Mouse (Mus musculus): ENCODE results near the gene Slc9a4. TPM values are rescaled to one million over a fixed set of nuclear protein-coding genes. Genes with fewer than 3 reads are reported as not detected.

The Slc9a4 gene
- polyA plus RNA-seq, 1 experiment from 2014 or later: not detected

DNA sequence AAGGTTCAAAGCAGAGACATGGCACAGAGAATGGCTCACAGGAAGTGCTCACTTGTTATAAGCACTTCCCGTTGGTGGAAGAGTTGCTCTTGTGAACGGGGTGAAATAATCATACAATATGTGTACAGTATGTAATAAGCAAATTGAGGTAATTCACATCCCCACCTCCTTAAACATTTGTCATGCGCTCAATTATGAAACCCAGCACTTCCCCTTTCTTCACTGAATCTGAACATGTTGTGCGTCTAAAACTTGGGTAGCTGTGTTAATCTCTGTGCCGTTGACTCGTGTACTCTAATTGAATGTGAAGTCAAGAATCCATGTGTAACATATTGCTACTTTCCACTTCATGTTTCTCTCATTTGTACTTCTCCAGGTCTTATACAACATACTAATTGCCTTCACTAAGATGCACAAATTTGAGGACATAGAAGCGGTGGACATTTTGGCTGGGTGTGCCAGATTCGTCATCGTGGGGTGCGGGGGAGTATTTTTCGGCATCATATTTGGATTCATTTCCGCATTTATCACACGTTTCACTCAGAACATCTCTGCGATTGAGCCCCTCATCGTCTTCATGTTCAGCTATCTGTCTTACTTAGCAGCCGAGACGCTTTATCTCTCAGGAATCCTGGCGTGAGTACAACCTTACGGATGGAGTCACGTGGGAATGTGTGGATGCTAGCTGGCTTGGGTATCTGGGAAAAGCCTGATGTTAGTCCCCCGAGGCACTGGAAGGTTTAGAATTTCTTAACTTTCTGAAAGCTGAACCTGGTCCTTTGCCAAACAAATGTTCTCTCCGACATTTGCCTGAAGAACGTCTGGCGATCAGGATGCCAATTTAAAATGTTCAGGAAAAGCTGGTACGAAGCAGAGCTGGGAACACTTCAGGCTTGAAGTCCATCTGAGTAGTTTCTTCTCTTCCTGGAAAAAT is 20.8 kb downstream of the Slc9a4 start:
- ATAC-seq (ENCODE audit: low FRiP score, low read depth): no peak
- Histone ChIP-seq H3K27ac (replicated peaks) (no peak overlapping the region), H3K9ac (no peak overlapping the region), H3K4me1 (replicated peaks) (no peaks in the 10 kb centered on the region), H3K27me3 (no peaks in the 10 kb centered on the region), H3K9me3 (no peaks in the 10 kb centered on the region), H3K4me2 (no peak overlapping the region), H3K4me3 (no peak overlapping the region), H3K36me3 (no peaks in the 10 kb centered on the region)
- WGBS: 88% methylated on average over 25 of the region's 25 CpGs

DNA sequence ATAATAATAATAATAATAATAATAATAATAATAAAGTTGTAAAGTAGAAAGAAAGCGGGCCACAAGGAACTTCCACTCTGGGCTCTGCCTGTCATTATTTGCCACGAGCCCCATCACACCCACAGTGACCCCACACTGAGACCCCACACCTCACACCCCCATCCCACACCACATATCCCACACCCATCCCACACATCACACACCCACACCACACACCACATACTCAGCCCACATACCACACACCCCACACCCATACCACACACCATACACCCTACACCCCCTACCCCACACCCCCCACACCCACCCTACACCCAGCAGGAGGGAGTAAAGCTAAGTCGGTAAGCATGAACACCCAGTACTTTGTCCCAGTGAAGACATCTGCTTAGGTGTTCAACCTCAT is 21.6 kb downstream of the Slc9a4 start:
- Histone ChIP-seq H3K4me3 (no peak overlapping the region), H3K9ac (no peak overlapping the region), H3K4me2 (no peak overlapping the region), H3K27ac (replicated peaks) (no peak overlapping the region), H3K4me1 (replicated peaks) (no peaks in the 10 kb centered on the region), H3K27me3 (no peaks in the 10 kb centered on the region), H3K9me3 (no peaks in the 10 kb centered on the region), H3K36me3 (no peaks in the 10 kb centered on the region)
- WGBS: 78% methylated on average over 3 of the region's 3 CpGs
- ATAC-seq (ENCODE audit: low FRiP score, low read depth): no peak

DNA sequence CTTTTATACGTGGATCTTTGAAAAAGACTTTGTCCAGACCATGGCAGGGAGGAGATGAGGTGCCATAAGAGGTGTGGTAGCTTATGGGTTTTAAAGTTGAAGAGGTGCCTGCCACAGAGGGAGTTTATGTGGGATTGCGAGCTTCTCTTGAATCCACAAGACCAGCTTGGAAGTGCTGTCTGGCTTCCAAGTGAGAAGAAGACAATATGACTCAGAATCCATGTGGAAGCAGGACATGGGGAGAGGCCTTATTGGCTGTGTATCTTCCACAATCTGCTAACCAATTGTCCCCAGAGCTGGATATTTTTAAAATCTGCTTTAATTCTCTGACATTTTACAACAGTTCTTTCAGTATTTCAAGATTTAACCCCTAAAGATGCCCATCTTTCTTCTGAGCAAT is 33.3 kb downstream of the Slc9a4 start:
- Histone ChIP-seq H3K4me1 (replicated peaks) (no peaks in the 10 kb centered on the region), H3K4me3 (no peak overlapping the region), H3K27me3 (no peaks in the 10 kb centered on the region), H3K36me3 (no peaks in the 10 kb centered on the region), H3K4me2 (no peak overlapping the region), H3K9ac (no peak overlapping the region), H3K9me3 (no peaks in the 10 kb centered on the region), H3K27ac (replicated peaks) (no peak overlapping the region)
- ATAC-seq (ENCODE audit: low FRiP score, low read depth): no peak
- 92% methylated on average over 2 of the region's 2 CpGs for WGBS

DNA sequence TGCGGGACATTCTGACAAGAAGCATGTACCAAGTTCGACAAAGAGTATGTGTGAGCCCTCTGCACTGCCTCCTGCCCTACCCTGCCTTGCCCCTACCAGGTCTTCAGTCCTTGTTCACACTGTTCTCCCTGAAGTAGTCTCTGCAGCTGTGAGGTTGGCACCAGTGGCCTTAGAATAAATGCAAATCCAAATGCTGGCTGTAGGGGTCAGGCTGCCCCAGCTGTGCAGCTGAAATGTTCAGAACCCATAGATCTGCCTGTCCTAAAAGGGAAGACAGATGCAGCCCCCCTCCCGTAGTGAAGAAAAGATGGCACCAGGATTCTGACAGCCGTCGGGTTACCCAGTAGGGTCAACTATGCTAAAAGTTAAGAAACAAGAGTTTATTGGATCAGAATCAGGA is 39.2 kb downstream of the Slc9a4 start:
- H3K4me2 ChIP-seq: no peak overlapping the region
- H3K9ac ChIP-seq: no peak overlapping the region
- ATAC-seq (ENCODE audit: low FRiP score, low read depth): no peak
- H3K27ac ChIP-seq (replicated peaks): no peak overlapping the region
- 76% methylated on average over 5 of the region's 5 CpGs for WGBS
- no peak overlapping the region for H3K4me3 ChIP-seq
- H3K9me3 ChIP-seq: no peaks in the 10 kb centered on the region
- H3K4me1 ChIP-seq (replicated peaks): no peaks in the 10 kb centered on the region
- H3K36me3 ChIP-seq: no peaks in the 10 kb centered on the region
- H3K27me3 ChIP-seq: no peaks in the 10 kb centered on the region

DNA sequence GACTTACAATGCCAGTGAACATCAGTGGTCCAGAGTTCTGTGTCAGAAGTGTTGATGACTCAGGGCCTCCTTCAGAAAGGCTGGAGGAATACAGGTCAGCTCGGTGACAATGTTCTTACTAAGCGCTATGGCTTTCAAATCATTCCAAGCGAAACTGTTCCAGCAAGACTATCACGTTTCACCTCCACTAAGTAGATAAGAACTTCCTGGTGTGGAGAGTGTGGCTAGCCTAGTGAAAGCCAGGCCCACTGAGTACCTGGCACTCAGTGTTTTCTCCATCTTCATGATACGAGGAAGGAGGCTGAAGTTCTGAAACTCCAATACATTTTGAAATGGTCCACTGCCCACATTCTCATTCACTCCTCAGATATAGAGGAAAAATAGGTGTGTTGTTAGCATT is 40.0 kb downstream of the Slc9a4 start:
- Histone ChIP-seq H3K4me1 (replicated peaks) (no peaks in the 10 kb centered on the region), H3K4me3 (no peak overlapping the region), H3K4me2 (no peak overlapping the region), H3K27ac (replicated peaks) (no peak overlapping the region), H3K9ac (no peak overlapping the region), H3K36me3 (no peaks in the 10 kb centered on the region), H3K9me3 (no peaks in the 10 kb centered on the region), H3K27me3 (no peaks in the 10 kb centered on the region)
- 88% methylated on average over 5 of the region's 5 CpGs for WGBS
- no peak for ATAC-seq (ENCODE audit: low FRiP score, low read depth)

DNA sequence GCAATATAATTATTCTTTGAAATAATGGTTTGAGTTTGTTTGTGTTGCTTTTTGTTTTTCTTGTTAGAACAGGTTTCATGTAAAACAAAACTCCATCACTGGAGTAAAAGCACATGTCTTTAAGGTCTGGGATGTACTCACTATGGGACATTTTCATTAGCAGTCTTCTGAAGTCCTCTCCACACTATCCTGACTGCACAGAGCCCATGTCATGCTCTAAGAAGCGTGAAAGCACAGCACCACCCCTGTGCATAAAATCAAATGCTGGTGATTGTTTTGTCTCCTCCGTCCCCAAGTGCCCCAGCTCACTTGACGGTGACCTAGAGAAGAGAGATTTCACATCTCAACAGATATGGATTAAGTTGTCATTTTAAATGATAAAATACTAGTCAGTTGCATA is 45.1 kb downstream of the Slc9a4 start:
- Histone ChIP-seq H3K27ac (replicated peaks) (no peak overlapping the region), H3K27me3 (no peaks in the 10 kb centered on the region), H3K9me3 (no peaks in the 10 kb centered on the region), H3K4me2 (no peak overlapping the region), H3K36me3 (no peaks in the 10 kb centered on the region), H3K9ac (no peak overlapping the region), H3K4me1 (replicated peaks) (no peaks in the 10 kb centered on the region), H3K4me3 (no peak overlapping the region)
- no peak for ATAC-seq (ENCODE audit: low FRiP score, low read depth)
- WGBS: 26% methylated on average over 3 of the region's 3 CpGs

DNA sequence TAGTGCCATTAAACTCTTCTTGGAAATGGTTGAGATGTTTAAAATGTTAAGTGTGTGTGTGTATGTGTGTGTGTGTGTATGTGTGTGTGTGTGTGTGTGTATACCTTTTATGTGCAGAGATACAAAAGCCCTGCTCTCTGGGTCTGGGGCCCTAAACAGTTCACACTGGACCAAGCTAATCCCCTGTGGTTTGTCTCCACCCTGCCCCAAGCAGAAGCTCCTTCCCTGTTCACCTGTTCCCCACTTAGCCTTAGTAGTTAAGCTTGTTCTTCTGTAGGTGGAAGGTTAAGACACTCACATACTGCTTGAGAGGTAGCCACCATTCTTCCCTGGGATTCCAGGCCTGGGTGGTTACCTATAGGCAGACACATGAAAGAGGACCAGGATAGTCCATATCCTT is 47.1 kb downstream of the Slc9a4 start:
- no peak overlapping the region for H3K4me3 ChIP-seq
- no peak overlapping the region for H3K9ac ChIP-seq
- no peaks in the 10 kb centered on the region for H3K9me3 ChIP-seq
- no peaks in the 10 kb centered on the region for H3K27me3 ChIP-seq
- no peaks in the 10 kb centered on the region for H3K36me3 ChIP-seq
- no peak overlapping the region for H3K4me2 ChIP-seq
- no peak overlapping the region for H3K27ac ChIP-seq (replicated peaks)
- H3K4me1 ChIP-seq (replicated peaks): no peaks in the 10 kb centered on the region
- ATAC-seq (ENCODE audit: low FRiP score, low read depth): no peak

DNA sequence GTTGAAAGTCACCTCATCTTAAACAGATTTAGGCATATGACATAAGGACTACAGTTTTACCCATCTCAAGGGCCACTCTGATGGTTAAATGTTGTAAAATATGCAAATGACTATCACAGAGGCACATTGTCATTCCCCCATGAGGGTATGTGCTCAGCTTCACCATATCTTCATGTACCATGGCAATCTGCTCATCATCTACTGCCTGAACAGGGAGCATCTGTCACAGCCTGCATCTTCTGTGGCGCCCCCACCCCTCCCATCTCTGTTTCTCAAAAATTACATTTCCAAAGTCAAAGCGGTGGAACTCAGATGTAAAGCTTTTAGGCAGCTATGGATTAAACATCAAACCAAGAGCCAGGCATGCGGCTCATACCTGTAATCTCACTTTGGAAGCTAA is 48.6 kb downstream of the Slc9a4 start:
- 92% methylated on average over 3 of the region's 3 CpGs for WGBS
- H3K36me3 ChIP-seq: no peaks in the 10 kb centered on the region
- no peak for ATAC-seq (ENCODE audit: low FRiP score, low read depth)

DNA sequence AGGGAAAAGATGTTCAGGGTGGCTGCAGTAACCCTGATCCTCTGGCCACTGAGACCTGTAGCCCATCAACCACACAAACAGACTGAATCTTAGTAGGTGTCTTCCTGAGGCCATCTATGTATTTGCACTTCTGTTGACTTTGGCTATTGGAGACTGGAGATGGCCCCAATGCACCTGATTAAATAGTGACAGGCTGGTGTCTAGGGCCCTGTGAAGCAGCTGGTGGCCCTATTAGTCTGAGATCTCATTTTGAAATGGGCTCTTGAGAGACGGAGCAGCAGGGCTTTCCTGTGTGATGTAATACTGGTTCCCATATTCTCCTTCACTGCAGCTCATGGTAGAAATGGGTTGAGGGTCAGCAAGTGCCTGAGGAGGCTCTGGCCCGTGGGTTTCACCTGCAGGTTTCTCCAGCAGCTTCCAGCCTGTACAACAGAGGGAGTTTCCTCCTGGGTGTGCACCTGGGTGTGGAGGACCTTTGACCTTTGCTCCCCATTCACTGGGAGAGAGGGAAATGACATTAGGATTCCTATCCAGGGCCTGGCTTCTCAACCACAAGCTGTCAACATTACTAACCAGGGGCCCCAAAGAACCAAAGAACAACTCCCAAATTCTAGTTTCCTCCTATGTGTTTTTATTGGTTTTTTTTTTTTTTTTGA is 52.7 kb downstream of the Slc9a4 start:
- H3K4me2 ChIP-seq: no peak overlapping the region
- no peaks in the 10 kb centered on the region for H3K27me3 ChIP-seq
- no peaks in the 10 kb centered on the region for H3K4me1 ChIP-seq (replicated peaks)
- H3K9me3 ChIP-seq: no peaks in the 10 kb centered on the region
- no peak overlapping the region for H3K9ac ChIP-seq
- H3K27ac ChIP-seq (replicated peaks): no peak overlapping the region
- H3K36me3 ChIP-seq: no peaks in the 10 kb centered on the region
- WGBS: 62% methylated on average over 2 of the region's 2 CpGs
- no peak for ATAC-seq (ENCODE audit: low FRiP score, low read depth)
- H3K4me3 ChIP-seq: no peak overlapping the region

More for the DNA sequence above, 48.6 kb downstream of the Slc9a4 start:
- Histone ChIP-seq H3K4me2 (no peak overlapping the region), H3K9me3 (no peaks in the 10 kb centered on the region), H3K4me3 (no peak overlapping the region), H3K27ac (replicated peaks) (no peak overlapping the region), H3K9ac (no peak overlapping the region), H3K4me1 (replicated peaks) (no peaks in the 10 kb centered on the region), H3K27me3 (no peaks in the 10 kb centered on the region)

DNA sequence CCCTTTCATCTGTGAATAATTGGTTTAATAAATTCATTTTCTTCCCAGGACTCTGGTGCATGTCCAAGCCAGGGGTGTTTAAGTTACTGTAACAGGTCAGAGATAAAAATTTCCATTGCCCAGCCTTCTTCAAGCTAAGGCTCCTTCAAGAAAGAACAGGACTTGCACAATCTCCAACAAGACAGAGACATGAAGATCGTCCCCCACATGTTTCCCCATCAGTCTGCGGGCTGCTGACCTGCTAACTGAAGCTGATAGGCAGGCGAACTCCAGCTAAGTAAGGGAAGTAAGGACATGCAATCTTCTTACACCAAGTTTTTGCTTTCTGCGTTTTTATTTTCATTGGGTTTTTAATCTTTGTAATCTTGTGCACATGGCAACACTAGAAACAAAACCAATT is 54.7 kb downstream of the Slc9a4 start:
- Histone ChIP-seq H3K4me3 (no peak overlapping the region), H3K4me2 (no peak overlapping the region), H3K4me1 (replicated peaks) (no peaks in the 10 kb centered on the region), H3K36me3 (no peaks in the 10 kb centered on the region), H3K27me3 (no peaks in the 10 kb centered on the region), H3K9ac (no peak overlapping the region), H3K9me3 (no peaks in the 10 kb centered on the region), H3K27ac (replicated peaks) (no peak overlapping the region)
- no peak for ATAC-seq (ENCODE audit: low FRiP score, low read depth)
- WGBS: 57% methylated on average over 4 of the region's 4 CpGs

DNA sequence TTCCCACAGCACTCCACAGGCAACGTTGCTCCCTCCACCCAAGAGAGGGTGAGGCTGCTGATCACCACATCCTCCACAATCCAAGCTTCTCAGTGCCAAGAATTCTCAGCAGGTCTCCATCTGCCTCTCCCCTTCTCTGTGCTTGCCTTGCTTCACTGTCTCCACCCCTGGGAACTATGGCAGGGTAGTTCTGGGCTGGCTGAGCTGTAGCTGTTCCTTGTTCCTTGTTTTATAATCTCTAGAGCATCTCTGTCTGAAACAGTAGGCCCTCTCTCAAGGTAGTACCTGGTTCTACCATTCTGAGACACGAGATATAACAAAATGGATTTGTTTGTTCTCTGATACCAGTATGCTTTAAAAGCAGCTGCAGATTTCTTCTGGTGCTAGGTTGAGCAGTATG is 68.4 kb downstream of the Slc9a4 start:
- H3K36me3 ChIP-seq: no peaks in the 10 kb centered on the region
- H3K4me2 ChIP-seq: no peak overlapping the region
- no peak overlapping the region for H3K4me3 ChIP-seq
- H3K9ac ChIP-seq: no peak overlapping the region
- ATAC-seq (ENCODE audit: low FRiP score, low read depth): no peak
- no peak overlapping the region for H3K27ac ChIP-seq (replicated peaks)
- no peaks in the 10 kb centered on the region for H3K27me3 ChIP-seq
- H3K4me1 ChIP-seq (replicated peaks): no peaks in the 10 kb centered on the region
- 86% methylated on average over 2 of the region's 2 CpGs for WGBS
- no peaks in the 10 kb centered on the region for H3K9me3 ChIP-seq

DNA sequence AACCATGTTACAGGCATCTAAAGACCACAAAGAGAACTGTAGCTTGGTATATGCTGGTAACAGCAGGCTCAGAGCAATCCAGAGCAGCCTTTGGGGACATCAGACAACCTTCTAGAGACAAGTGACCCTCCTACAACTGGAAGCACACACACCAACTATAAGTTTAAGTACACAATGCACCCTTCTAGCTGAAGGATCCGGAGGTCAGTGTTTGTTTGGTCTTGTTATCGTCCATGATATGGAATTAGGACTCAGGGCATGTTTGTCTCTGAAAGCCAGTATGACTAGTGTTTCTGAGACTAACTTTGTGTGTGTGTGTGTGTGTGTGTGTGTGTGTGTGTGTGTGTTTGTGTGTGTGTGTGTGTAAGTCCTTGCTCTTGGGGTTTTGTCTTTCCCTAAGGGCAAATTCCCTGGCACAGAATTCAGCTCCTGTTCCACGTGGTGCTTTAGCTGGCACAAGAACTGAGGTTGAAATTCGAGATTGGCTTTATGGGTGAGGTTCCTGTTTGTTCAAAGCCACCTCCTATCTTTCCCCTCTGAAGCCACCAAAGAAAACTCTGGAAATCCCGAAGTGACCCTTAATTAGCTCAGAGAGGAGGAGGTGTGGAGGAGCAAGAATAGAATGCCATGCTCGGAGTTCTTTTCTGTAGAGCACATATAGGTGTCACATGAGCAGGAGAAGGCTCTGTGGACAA is 71.1 kb downstream of the Slc9a4 start:
- no peak for ATAC-seq (ENCODE audit: low FRiP score, low read depth)
- H3K4me1 ChIP-seq (replicated peaks): no peaks in the 10 kb centered on the region
- H3K4me2 ChIP-seq: no peak overlapping the region

More for the DNA sequence above, 71.1 kb downstream of the Slc9a4 start:
- Histone ChIP-seq H3K9ac (no peak overlapping the region), H3K36me3 (no peaks in the 10 kb centered on the region), H3K4me3 (no peak overlapping the region), H3K27ac (replicated peaks) (no peak overlapping the region), H3K27me3 (no peaks in the 10 kb centered on the region), H3K9me3 (no peaks in the 10 kb centered on the region)
- WGBS: 81% methylated on average over 6 of the region's 6 CpGs
